Mouse (Mus musculus) myocyte (in vitro differentiated cells): ENCODE measurements around the gene Gm45808. TPM values are rescaled to one million over a fixed set of nuclear protein-coding genes. Genes with fewer than 3 reads are reported as not detected.
"Not testable (repeated sequence)": the region's sequence is repeated elsewhere in the genome, so short reads cannot be mapped to it uniquely, and the experiment has no call there.

Source experiments
- H3K27me3 ChIP-seq: one replicate; pipeline ENCODE4 v1.6.1; 2011; ENCODE audit not compliant: control insufficient read depth, insufficient read depth, insufficient read length
- H3K36me3 ChIP-seq: one replicate; pipeline ENCODE4 v1.6.1; 2011; ENCODE audit not compliant: control insufficient read depth, insufficient read depth
- H3K4me2 ChIP-seq: one replicate; pipeline ENCODE4 v1.6.1; 2011; ENCODE audit warnings: low read depth, control low read depth
- H3K4me3 ChIP-seq: one replicate; pipeline ENCODE4 v1.5.1; 2011; ENCODE audit warnings: mild to moderate bottlenecking, control low read depth, moderate library complexity
- H3K79me2 ChIP-seq: one replicate; pipeline ENCODE4 v1.6.1; 2011; ENCODE audit not compliant: control insufficient read depth, insufficient read depth
- H3ac ChIP-seq: one replicate; pipeline ENCODE4 v1.6.1; 2011; ENCODE audit not compliant: control insufficient read depth, insufficient read length
- CEBPB ChIP-seq: IDR thresholded peaks from 2 replicates; pipeline ENCODE4 v1.6.1; 2011; ENCODE audit warnings: mild to moderate bottlenecking, moderate library complexity; ENCODE audit not compliant: poor library complexity, insufficient read depth, severe bottlenecking
- E2F4 ChIP-seq: IDR thresholded peaks from one replicate; pipeline ENCODE4 v1.6.1; 2011; ENCODE audit warnings: mild to moderate bottlenecking, control low read depth, moderate library complexity; ENCODE audit not compliant: insufficient read depth
- MAX ChIP-seq: IDR thresholded peaks from one replicate; pipeline ENCODE4 v1.6.1; 2011; ENCODE audit warnings: low read depth, mild to moderate bottlenecking, control low read depth
- MYOD1 ChIP-seq, 3 experiments: IDR thresholded peaks; one replicate each; pipeline ENCODE4 v1.6.1; 2011; ENCODE audit warnings: control low read depth in 2 of 3, low read depth in 2 of 3, mild to moderate bottlenecking in 2 of 3, moderate library complexity in 1 of 3; ENCODE audit not compliant: insufficient read length in 2 of 3, control insufficient read depth in 1 of 3
- MYOG ChIP-seq, 3 experiments: IDR thresholded peaks; one replicate each; pipeline ENCODE4 v1.6.1; 2011; ENCODE audit warnings: control low read depth in 2 of 3, low read depth in 2 of 3, mild to moderate bottlenecking in 2 of 3; ENCODE audit not compliant: insufficient read length in 2 of 3, control insufficient read depth in 1 of 3, insufficient read depth in 1 of 3
- POLR2A ChIP-seq: IDR thresholded peaks from one replicate; pipeline ENCODE4 v1.6.1; 2011; ENCODE audit warnings: low read depth, mild to moderate bottlenecking, control low read depth, moderate library complexity; ENCODE audit not compliant: insufficient read length
- POLR2AphosphoS2 ChIP-seq: IDR thresholded peaks from one replicate; pipeline ENCODE4 v1.6.1; 2011; ENCODE audit warnings: low read depth, control low read depth; ENCODE audit not compliant: insufficient read length
- REST ChIP-seq: IDR thresholded peaks from one replicate; pipeline ENCODE4 v1.6.1; 2011; ENCODE audit warnings: mild to moderate bottlenecking, control low read depth, moderate library complexity; ENCODE audit not compliant: insufficient read depth, insufficient read length
- SRF ChIP-seq: IDR thresholded peaks from one replicate; pipeline ENCODE4 v1.6.1; 2011; ENCODE audit warnings: low read depth; ENCODE audit not compliant: control insufficient read depth, insufficient read length
- TCF12 ChIP-seq: IDR thresholded peaks from one replicate; pipeline ENCODE4 v1.6.1; 2011; ENCODE audit warnings: mild to moderate bottlenecking, control low read depth; ENCODE audit not compliant: poor library complexity, insufficient read depth, severe bottlenecking
- TCF3 ChIP-seq: IDR thresholded peaks from one replicate; pipeline ENCODE4 v1.6.1; 2011; ENCODE audit warnings: low read depth, control low read depth; ENCODE audit not compliant: insufficient read length
- USF1 ChIP-seq: IDR thresholded peaks from one replicate; pipeline ENCODE4 v1.6.1; 2011; ENCODE audit warnings: low read depth, mild to moderate bottlenecking, control low read depth, moderate library complexity
- polyA plus RNA-seq: library from polyadenylated mRNA; unstranded; fragments of >200 nt; fragmentation: generic; extraction: Trizol; gene quantifications from one replicate; pipeline ENCODE4 v1.2.1, GENCODE M21; 2012; ENCODE audit warnings: missing spikeins

The Gm45808 gene
- polyA plus RNA-seq, 1 experiment: not detected

DNA sequence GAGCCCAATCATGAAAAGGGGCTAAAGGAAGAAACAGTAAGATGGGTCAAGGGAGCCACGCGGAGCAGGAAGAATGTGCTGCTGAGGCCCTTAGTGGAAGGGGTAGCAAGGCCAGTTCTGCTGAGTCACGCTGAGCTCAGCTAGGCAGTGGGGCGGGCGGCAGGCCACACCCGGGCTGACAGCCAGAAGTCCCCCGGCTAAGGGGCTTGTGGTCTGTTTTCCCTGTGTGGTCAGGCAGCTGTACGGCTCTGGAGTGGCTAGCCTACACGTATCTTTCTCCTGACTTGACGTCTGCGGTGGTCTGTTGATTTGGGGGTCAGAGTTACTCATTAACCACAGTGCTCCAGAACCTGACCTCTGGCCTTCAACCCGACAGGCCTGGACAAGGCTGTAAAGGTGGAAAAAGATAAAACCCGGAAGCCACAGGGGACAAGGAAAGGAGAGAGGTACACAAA, 25.7 kb downstream of the Gm45808 start:
- Histone ChIP-seq H3K4me2 (peak overlapping the region; percentile 100), H3K36me3 (peaks cover 40% of the 10 kb centered on the region), H3ac (no peak overlapping the region), H3K4me3 (peak overlapping the region; percentile 99), H3K79me2 (peaks cover 52% of the 10 kb centered on the region), H3K27me3 (no peaks in the 10 kb centered on the region)
- TF ChIP-seq MYOD1 (IDR thresholded peaks at IDR 0.05; ENCODE audit: control insufficient read depth in 1 of 3, insufficient read length in 2 of 3, low read depth in 2 of 3) (peak in 2 of 3 experiments; percentile 91 to 96), CEBPB (no peak), MAX (no peak), USF1 (no peak), POLR2AphosphoS2 (peak; percentile 91), TCF12 (peak; percentile 69), TCF3 (peak; percentile 40), E2F4 (no peak), SRF (peak; percentile 51), REST (no peak), MYOG (IDR thresholded peaks at IDR 0.05; ENCODE audit: control insufficient read depth in 1 of 3, insufficient read depth in 1 of 3, insufficient read length in 2 of 3, low read depth in 2 of 3) (peak in 2 of 3 experiments; percentile 77 to 94), POLR2A (peak; percentile 78)

DNA sequence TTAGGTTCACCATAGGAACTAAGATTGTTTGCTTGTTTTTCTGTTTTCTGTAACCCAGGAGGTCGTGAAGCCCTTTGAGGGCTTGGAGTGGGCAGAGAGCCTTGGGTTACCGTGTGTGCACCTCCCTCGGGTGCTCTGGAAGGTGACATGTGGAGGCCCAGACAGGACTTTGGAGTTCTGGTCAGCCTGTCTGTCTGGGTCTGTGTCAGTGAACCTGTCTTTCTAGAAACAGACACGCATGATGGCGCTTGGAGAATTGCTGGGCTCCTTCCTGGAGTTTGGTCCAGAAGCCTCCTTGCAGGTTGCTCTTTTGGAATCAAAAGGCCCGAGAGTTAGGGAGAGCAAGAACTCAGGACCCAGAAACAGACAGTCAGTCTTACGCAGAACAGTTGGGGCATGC, 26.2 kb downstream of the Gm45808 start:
- Histone ChIP-seq H3K79me2 (peaks cover 47% of the 10 kb centered on the region), H3K27me3 (no peaks in the 10 kb centered on the region), H3K36me3 (peaks cover 40% of the 10 kb centered on the region), H3K4me3 (peak overlapping the region; percentile 99), H3K4me2 (peak overlapping the region; percentile 100), H3ac (peak overlapping the region; percentile 61)
- TF ChIP-seq MYOG (IDR thresholded peaks at IDR 0.05; ENCODE audit: control insufficient read depth in 1 of 3, insufficient read depth in 1 of 3, insufficient read length in 2 of 3, low read depth in 2 of 3): no peak
- no peak for TF ChIP-seq POLR2A
- TF ChIP-seq POLR2AphosphoS2: no peak
- TF ChIP-seq CEBPB: no peak
- no peak for TF ChIP-seq SRF
- TF ChIP-seq TCF12: no peak
- TF ChIP-seq REST: no peak
- no peak for TF ChIP-seq TCF3
- no peak for TF ChIP-seq MAX

DNA sequence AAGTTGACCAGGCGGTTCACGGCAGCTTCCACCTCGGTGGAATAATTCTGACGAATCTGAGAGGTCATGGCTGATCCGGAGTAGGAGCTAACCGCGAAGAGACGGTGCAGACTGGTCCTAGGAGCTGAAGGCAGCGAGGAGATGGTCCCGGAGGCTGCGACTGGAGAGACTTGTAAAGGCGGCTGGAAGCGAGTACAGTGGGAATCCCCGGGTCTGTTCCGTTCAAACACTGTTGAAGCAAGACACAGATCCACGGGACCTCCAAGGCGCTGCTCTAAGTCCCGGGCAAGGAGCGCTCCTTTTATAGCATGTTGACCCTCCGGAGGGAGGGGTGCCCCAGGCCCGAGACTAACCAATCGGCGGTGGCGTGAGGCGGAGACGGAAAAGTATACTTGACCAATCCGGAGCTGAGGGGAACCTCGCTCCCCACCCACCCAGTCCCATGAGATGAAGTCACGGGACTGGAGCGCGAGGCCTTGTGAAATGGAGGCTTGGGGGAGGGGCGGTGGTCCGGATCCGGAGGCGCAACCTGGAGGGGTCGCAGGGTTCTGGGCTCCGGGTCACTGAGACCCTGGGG, 27.0 kb downstream of the Gm45808 start, which contains the start of gene Ftl1:
TSS of gene Ftl1 (minus strand) at position 321 of the 577 bp plus-strand sequence.
- TF ChIP-seq POLR2AphosphoS2: peak; percentile 84
- peak; percentile 75 for TF ChIP-seq POLR2A
- TF ChIP-seq USF1: peak; percentile 53
- not testable (repeated sequence) for H3K27me3 ChIP-seq
- peaks cover 37% of the 10 kb centered on the region for H3K36me3 ChIP-seq
- H3ac ChIP-seq: peak within 1 kb of the TSS; percentile 61
- H3K4me2 ChIP-seq: peak within 1 kb of the TSS; percentile 100
- peaks cover 40% of the 10 kb centered on the region for H3K79me2 ChIP-seq
- H3K4me3 ChIP-seq: peak within 1 kb of the TSS; percentile 99

DNA sequence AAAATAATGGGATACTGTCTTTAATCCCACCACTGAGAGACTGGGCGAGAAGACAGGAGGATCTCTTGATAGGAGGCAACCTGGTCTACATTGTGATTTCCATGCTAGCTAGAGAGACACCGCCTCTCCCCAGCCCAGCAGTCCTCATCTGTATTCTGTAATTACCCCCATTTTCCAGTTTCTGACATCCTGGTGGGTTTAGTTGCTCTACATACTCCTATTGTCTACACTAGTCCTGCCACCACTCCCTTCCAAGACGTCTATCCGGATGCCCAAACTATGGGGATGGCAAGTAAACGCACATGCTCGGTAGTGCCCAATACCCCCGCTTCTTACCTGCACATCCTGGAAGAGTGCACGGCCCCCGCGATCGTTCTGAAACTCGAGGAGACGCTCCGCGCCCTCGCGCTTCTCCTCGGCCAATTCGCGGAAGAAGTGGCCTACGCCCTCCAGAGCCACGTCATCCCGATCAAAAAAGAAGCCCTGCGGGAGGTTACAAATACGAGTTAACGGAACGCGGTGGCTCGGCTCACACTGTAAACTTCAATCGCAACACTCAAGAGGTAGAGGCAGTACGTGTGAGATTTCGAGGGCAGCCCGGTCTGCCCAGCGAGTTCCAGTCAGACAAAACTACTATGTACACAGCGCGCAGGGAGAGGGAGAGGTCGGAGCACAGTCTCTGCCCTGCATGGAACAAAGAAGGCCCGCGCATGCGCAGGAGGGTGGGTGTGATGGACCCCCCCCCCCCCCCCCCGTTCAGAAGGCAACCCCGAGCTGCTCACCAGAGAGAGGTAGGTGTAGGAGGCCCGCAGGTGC, 27.7 kb downstream of the Gm45808 start:
- peaks cover 33% of the 10 kb centered on the region for H3K79me2 ChIP-seq
- H3K27me3 ChIP-seq: no peaks in the 10 kb centered on the region
- peak overlapping the region; percentile 96 for H3K4me2 ChIP-seq
- peak; percentile 34 for TF ChIP-seq POLR2A
- TF ChIP-seq TCF3: no peak
- no peak for TF ChIP-seq E2F4
- TF ChIP-seq POLR2AphosphoS2: peak; percentile 65
- H3ac ChIP-seq: peak overlapping the region; percentile 61
- H3K36me3 ChIP-seq: peaks cover 35% of the 10 kb centered on the region
- peak overlapping the region; percentile 99 for H3K4me3 ChIP-seq
